Comparison of ENCODE assay signal across 18 mouse cellular contexts in genomic region chr12:32525586-32525985, GRCm38 (mm10).
"Had no signal": no experiment of that assay in that cellular context is flagged by ENCODE, and none has a peak within 500 bp of the region (broad histone marks: within the 10 kb centered on the region; RNA-seq: fewer than 3 reads in every experiment).

No protein-coding gene starts in this region.

- ATAC-seq: midbrain, embryonic 16.5 days had no signal

- H3K36me3 ChIP-seq: midbrain, embryonic 10.5 days; midbrain, embryonic 12.5 days; neural tube, embryonic 13.5 days; neural tube, embryonic 15.5 days had no signal

- H3K4me3 ChIP-seq: midbrain, embryonic 10.5 days; midbrain, embryonic 12.5 days; myocyte; neural tube, embryonic 13.5 days; neural tube, embryonic 15.5 days had no signal

- DNase-seq: lung, adult 18-20 months; lung, embryonic 14.5 days; lung, postnatal 10 days; lung, postnatal 4 days; midbrain, embryonic 14.5 days; retina, postnatal 1 day; right cerebral cortex, adult 18-20 months; right cerebral cortex, postnatal 25 days; right cerebral cortex, postnatal 4 days; spleen, adult 18-20 months; thymus, postnatal 14 days; thymus, postnatal 36 days had no signal

- H3K4me2 ChIP-seq: lung, embryonic 14.5 days; midbrain, embryonic 12.5 days; neural tube, embryonic 13.5 days; neural tube, embryonic 15.5 days had no signal

- H3K27me3 ChIP-seq: midbrain, embryonic 12.5 days; neural tube, embryonic 13.5 days; neural tube, embryonic 15.5 days had no signal

- H3K4me1 ChIP-seq: midbrain, embryonic 10.5 days; midbrain, embryonic 12.5 days; neural tube, embryonic 13.5 days; neural tube, embryonic 15.5 days had no signal

- H3K9ac ChIP-seq: lung, embryonic 14.5 days; midbrain, embryonic 12.5 days; neural tube, embryonic 13.5 days; neural tube, embryonic 15.5 days had no signal

- H3K9me3 ChIP-seq: midbrain, embryonic 10.5 days; midbrain, embryonic 12.5 days; neural tube, embryonic 13.5 days; neural tube, embryonic 15.5 days had no signal

- H3K27ac ChIP-seq: midbrain, embryonic 10.5 days; midbrain, embryonic 12.5 days; neural tube, embryonic 13.5 days; neural tube, embryonic 15.5 days had no signal
